Mouse (Mus musculus): ENCODE results near the gene Kbtbd6. TPM values are rescaled to one million over a fixed set of nuclear protein-coding genes. Genes with fewer than 3 reads are reported as not detected.
"Not testable (repeated sequence)": the region's sequence is repeated elsewhere in the genome, so short reads cannot be mapped to it uniquely, and the experiment has no call there.

Kbtbd6 gene
- polyA plus RNA-seq, 1 experiment from 2014 or later, result 0.36 TPM

DNA sequence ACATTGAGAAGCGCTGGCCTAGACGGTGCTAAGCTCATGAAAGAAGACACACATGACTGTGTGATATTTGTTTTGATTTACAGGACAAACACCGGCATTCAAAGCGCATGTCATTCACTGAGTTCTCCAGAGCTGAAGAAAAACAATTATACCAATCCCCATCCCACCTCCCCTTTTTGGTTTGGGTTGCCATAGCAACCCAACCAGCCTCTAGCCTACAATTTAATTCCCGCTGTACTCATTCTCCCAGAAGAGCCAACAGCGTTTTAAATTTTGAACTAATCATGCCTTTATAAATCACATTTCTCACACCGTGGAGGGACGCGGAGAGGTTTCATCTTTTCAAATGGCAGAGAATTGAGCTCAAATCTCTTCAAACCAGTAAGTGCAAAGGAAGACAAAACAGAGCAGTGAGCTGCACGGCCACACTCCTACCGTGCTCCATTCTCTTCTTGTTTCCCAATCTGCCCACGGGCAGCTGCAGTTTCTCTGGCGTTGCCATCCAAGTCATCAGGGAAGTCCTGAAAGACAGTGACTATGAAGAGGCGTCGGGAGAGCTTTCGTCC is 6.5 kb upstream of the Kbtbd6 start:
- no peak for DNase-seq (ENCODE audit: low spot score)
- no peaks in the 10 kb centered on the region for H3K27me3 ChIP-seq (replicated peaks; ENCODE audit: insufficient read depth, low read length)
- no peak overlapping the region for H3K9ac ChIP-seq (replicated peaks; ENCODE audit: low read depth)
- H3K4me1 ChIP-seq (ENCODE audit: insufficient read depth, low read depth, low read length), result no peaks in the 10 kb centered on the region
- H3K4me2 ChIP-seq (replicated peaks; ENCODE audit: low read depth, low read length), result no peak overlapping the region
- no peak overlapping the region for H3K27ac ChIP-seq (ENCODE audit: low read length)
- H3K9me3 ChIP-seq (ENCODE audit: low read length), result no peaks in the 10 kb centered on the region
- TF ChIP-seq EP300 (IDR thresholded peaks at IDR 0.05) (no peak), CTCF (IDR thresholded peaks at IDR 0.05) (no peak)
- ATAC-seq, result no peak
- 70% methylated on average over 16 of the region's 16 CpGs for WGBS
- no peak overlapping the region for H3K4me3 ChIP-seq (ENCODE audit: low read depth, low read length)
- no peaks in the 10 kb centered on the region for H3K36me3 ChIP-seq (ENCODE audit: insufficient read depth, low read length)

GRCm38 (mm10) chr14:79452591-79452934 is 928 bp downstream of the Kbtbd6 start:
- not testable (repeated sequence) for H3K36me3 ChIP-seq (ENCODE audit: insufficient read depth, low read length); H3K4me1 ChIP-seq (ENCODE audit: insufficient read depth, low read depth, low read length); H3K9ac ChIP-seq (replicated peaks; ENCODE audit: low read depth); H3K27me3 ChIP-seq (replicated peaks; ENCODE audit: insufficient read depth, low read length); DNase-seq (ENCODE audit: low spot score); ATAC-seq; H3K4me3 ChIP-seq (ENCODE audit: low read depth, low read length); H3K27ac ChIP-seq (ENCODE audit: low read length); H3K4me2 ChIP-seq (replicated peaks; ENCODE audit: low read depth, low read length); H3K9me3 ChIP-seq (ENCODE audit: low read length)
- WGBS, result 95% methylated on average over 6 of the region's 10 CpGs

GRCm38 (mm10) chr14:79460401-79460800 is 8.8 kb downstream of the Kbtbd6 start:
- no peak overlapping the region for H3K4me3 ChIP-seq (ENCODE audit: low read depth, low read length)
- no peaks in the 10 kb centered on the region for H3K4me1 ChIP-seq (ENCODE audit: insufficient read depth, low read depth, low read length)
- TF ChIP-seq CTCF (IDR thresholded peaks at IDR 0.05) (no peak), EP300 (IDR thresholded peaks at IDR 0.05) (no peak)
- H3K27me3 ChIP-seq (replicated peaks; ENCODE audit: insufficient read depth, low read length), result no peaks in the 10 kb centered on the region
- H3K36me3 ChIP-seq (ENCODE audit: insufficient read depth, low read length), result peaks cover 10% of the 10 kb centered on the region; the same call in 1 of the 2 replicates
- no peak for DNase-seq (ENCODE audit: low spot score)
- no peak overlapping the region for H3K27ac ChIP-seq (ENCODE audit: low read length)
- H3K9me3 ChIP-seq (ENCODE audit: low read length), result no peaks in the 10 kb centered on the region
- H3K9ac ChIP-seq (replicated peaks; ENCODE audit: low read depth), result no peak overlapping the region
- no peak overlapping the region for H3K4me2 ChIP-seq (replicated peaks; ENCODE audit: low read depth, low read length)
- ATAC-seq, result no peak
- WGBS, result 60% methylated on average over 1 of the region's 1 CpGs

DNA sequence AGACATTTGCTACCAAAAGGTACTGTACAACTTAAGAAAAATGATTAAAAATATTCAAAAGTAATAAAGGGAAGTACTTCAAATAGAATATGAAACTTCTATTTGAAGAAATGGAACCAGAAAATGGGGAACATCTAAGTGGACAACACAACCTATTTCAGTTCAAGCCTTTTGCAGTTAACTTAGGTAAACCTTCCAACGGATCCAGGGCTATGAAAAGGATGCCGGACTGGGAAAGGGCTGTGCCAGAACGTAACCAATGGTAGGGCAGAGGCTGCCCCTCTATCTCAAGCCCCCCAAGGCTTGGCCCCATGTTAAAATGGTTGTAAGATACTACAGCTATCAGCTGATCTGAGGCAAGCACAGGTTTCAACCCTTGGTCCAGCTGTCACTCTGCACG is 9.4 kb downstream of the Kbtbd6 start:
- no peaks in the 10 kb centered on the region for H3K4me1 ChIP-seq (ENCODE audit: insufficient read depth, low read depth, low read length)
- TF ChIP-seq EP300 (IDR thresholded peaks at IDR 0.05) (no peak), CTCF (IDR thresholded peaks at IDR 0.05) (no peak)

GRCm38 (mm10) chr14:79465623-79466022 is 14.0 kb downstream of the Kbtbd6 start:
- Histone ChIP-seq H3K9me3 (ENCODE audit: low read length) (no peaks in the 10 kb centered on the region), H3K27ac (ENCODE audit: low read length) (no peak overlapping the region), H3K9ac (replicated peaks; ENCODE audit: low read depth) (no peak overlapping the region), H3K27me3 (replicated peaks; ENCODE audit: insufficient read depth, low read length) (no peaks in the 10 kb centered on the region), H3K4me3 (ENCODE audit: low read depth, low read length) (no peak overlapping the region), H3K4me2 (replicated peaks; ENCODE audit: low read depth, low read length) (no peak overlapping the region), H3K4me1 (ENCODE audit: insufficient read depth, low read depth, low read length) (no peaks in the 10 kb centered on the region), H3K36me3 (ENCODE audit: insufficient read depth, low read length) (peaks cover 31% of the 10 kb centered on the region)
- peak; percentile 18 for DNase-seq (ENCODE audit: low spot score)
- 69% methylated on average over 1 of the region's 1 CpGs for WGBS
- no peak for ATAC-seq
- TF ChIP-seq CTCF (IDR thresholded peaks at IDR 0.05), result 0 out of 2 replicates have a peak, but pooled peaks have one; percentile 1
- TF ChIP-seq EP300 (IDR thresholded peaks at IDR 0.05), result no peak

More for the DNA sequence above, 9.4 kb downstream of the Kbtbd6 start:
- H3K4me3 ChIP-seq (ENCODE audit: low read depth, low read length), result no peak overlapping the region
- DNase-seq (ENCODE audit: low spot score) (no peak), ATAC-seq (no peak)
- 90% methylated on average over 4 of the region's 4 CpGs for WGBS
- H3K9me3 ChIP-seq (ENCODE audit: low read length), result no peaks in the 10 kb centered on the region
- H3K27me3 ChIP-seq (replicated peaks; ENCODE audit: insufficient read depth, low read length), result no peaks in the 10 kb centered on the region
- no peak overlapping the region for H3K4me2 ChIP-seq (replicated peaks; ENCODE audit: low read depth, low read length)
- peaks cover 10% of the 10 kb centered on the region; the same call in 1 of the 2 replicates for H3K36me3 ChIP-seq (ENCODE audit: insufficient read depth, low read length)
- no peak overlapping the region for H3K27ac ChIP-seq (ENCODE audit: low read length)
- no peak overlapping the region for H3K9ac ChIP-seq (replicated peaks; ENCODE audit: low read depth)

- no peak overlapping the region for H3K4me2 ChIP-seq (replicated peaks; ENCODE audit: low read depth, low read length)
- ATAC-seq (no peak), DNase-seq (ENCODE audit: low spot score) (peak; percentile 85)
- H3K27me3 ChIP-seq (replicated peaks; ENCODE audit: insufficient read depth, low read length), result no peaks in the 10 kb centered on the region
- no peaks in the 10 kb centered on the region for H3K4me1 ChIP-seq (ENCODE audit: insufficient read depth, low read depth, low read length)
- 16% methylated on average over 3 of the region's 3 CpGs for WGBS
- H3K36me3 ChIP-seq (ENCODE audit: insufficient read depth, low read length), result peaks cover 32% of the 10 kb centered on the region
- H3K27ac ChIP-seq (ENCODE audit: low read length), result no peak overlapping the region
- H3K9me3 ChIP-seq (ENCODE audit: low read length), result no peaks in the 10 kb centered on the region
- no peak overlapping the region for H3K9ac ChIP-seq (replicated peaks; ENCODE audit: low read depth)
- TF ChIP-seq CTCF (IDR thresholded peaks at IDR 0.05) (peak; percentile 80), EP300 (IDR thresholded peaks at IDR 0.05) (no peak)
- H3K4me3 ChIP-seq (ENCODE audit: low read depth, low read length), result no peak overlapping the region
Measured at GRCm38 (mm10) chr14:79467621-79468020, 16.0 kb downstream of the Kbtbd6 start.

DNA sequence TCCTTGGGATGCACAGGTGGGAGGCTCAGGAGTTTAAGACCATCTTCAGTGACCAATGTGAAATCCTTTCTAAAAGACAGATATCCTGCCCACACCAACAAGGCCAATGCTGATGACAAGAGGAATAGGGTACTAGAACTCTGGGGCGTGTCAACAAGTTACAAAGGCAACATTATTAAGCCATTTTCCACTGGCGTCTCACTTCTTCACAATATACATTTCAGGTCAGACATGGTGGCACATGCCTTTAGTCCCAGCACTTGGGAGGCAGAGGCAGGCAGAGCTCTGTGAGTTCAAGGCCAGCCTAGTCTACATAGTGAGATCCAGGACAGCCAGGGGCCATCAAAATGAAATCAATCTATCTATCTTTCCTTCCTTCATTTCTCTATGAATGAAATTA is 21.7 kb downstream of the Kbtbd6 start:
- Histone ChIP-seq H3K9ac (replicated peaks; ENCODE audit: low read depth) (no peak overlapping the region), H3K4me1 (ENCODE audit: insufficient read depth, low read depth, low read length) (no peaks in the 10 kb centered on the region), H3K27me3 (replicated peaks; ENCODE audit: insufficient read depth, low read length) (no peaks in the 10 kb centered on the region), H3K9me3 (ENCODE audit: low read length) (no peaks in the 10 kb centered on the region), H3K4me2 (replicated peaks; ENCODE audit: low read depth, low read length) (no peak overlapping the region), H3K36me3 (ENCODE audit: insufficient read depth, low read length) (peaks cover 34% of the 10 kb centered on the region), H3K4me3 (ENCODE audit: low read depth, low read length) (no peak overlapping the region), H3K27ac (ENCODE audit: low read length) (no peak overlapping the region)
- no peak for DNase-seq (ENCODE audit: low spot score)
- ATAC-seq, result no peak
- WGBS, result 92% methylated on average over 2 of the region's 2 CpGs
- no peak for TF ChIP-seq EP300 (IDR thresholded peaks at IDR 0.05)
- TF ChIP-seq CTCF (IDR thresholded peaks at IDR 0.05), result no peak
